Comparison of ENCODE assay signal across 12 mouse cellular contexts in the genomic region with DNA sequence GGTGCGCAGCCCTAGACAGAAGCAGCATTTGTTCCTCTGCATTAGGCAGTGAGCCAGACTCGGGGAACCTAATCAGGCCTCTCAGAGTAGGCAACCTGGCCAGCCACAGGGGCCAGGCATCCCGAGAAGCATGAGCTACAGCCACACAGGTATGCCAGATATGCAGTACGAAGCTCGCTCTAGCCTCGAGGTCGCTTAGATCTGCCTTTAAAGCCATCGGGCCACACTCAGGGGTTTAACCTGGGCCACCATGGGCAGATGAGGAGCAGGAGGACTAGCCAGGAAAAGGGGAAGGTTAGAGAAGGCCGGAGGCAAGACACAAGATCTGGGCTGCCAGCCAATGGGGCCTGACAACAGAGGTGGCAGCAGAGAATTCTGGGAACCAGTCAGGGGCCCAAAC. TPM values are rescaled to one million over a fixed set of nuclear protein-coding genes. Genes with fewer than 3 reads are reported as not detected.
DNase-seq lines count a peak whose midpoint lies in the region; ATAC-seq and TF ChIP-seq lines count a peak whose summit lies in the region.
"Had no signal": no experiment of that assay in that cellular context is flagged by ENCODE, and none has a peak within 500 bp of the region (broad histone marks: within the 10 kb centered on the region; RNA-seq: fewer than 3 reads in every experiment).

No protein-coding gene starts in this region.

- H3K79me2 ChIP-seq in heart, adult 2 months (replicated peaks; ENCODE audit: control insufficient read depth, insufficient read depth, low read length) = no peaks in the 10 kb centered on the region

- peaks cover 5% of the 10 kb centered on the region for H3K4me1 ChIP-seq in hindbrain, postnatal 0 days (ENCODE audit: insufficient read depth, low read length)
- H3K4me1 ChIP-seq in hindbrain, embryonic 11.5 days (replicated peaks; ENCODE audit: control insufficient read depth, insufficient read depth, low read length) = no peaks in the 10 kb centered on the region
- H3K4me1 ChIP-seq in heart, adult 2 months (ENCODE audit: control insufficient read depth, insufficient read depth, low read length) = peaks cover 17% of the 10 kb centered on the region

- no peak overlapping the region for H3K4me2 ChIP-seq in hindbrain, postnatal 0 days (ENCODE audit: low read depth, low read length)
- H3K4me2 ChIP-seq in hindbrain, embryonic 11.5 days (replicated peaks; ENCODE audit: low read depth, low read length) = no peak overlapping the region
- H3K4me2 ChIP-seq: lung, embryonic 15.5 days; neural tube, embryonic 15.5 days; stomach, embryonic 15.5 days had no signal

- H3K27me3 ChIP-seq in hindbrain, postnatal 0 days (ENCODE audit: insufficient read depth, low read length) = no peaks in the 10 kb centered on the region
- H3K27me3 ChIP-seq in hindbrain, embryonic 11.5 days (ENCODE audit: control insufficient read depth, insufficient read depth, low read length) = no peaks in the 10 kb centered on the region
- no peaks in the 10 kb centered on the region for H3K27me3 ChIP-seq in heart, adult 2 months (ENCODE audit: control insufficient read depth, insufficient read depth, low read length)
- H3K27me3 ChIP-seq: lung, embryonic 15.5 days; neural tube, embryonic 15.5 days; stomach, embryonic 15.5 days had no signal

- intact Hi-C loops in heart, adult 2 months (cut with DNase I) = no loop called here

- no peak overlapping the region for H3K4me3 ChIP-seq in hindbrain, postnatal 0 days (ENCODE audit: low read length)
- H3K4me3 ChIP-seq in hindbrain, embryonic 11.5 days (ENCODE audit: low read depth, low read length) = no peak overlapping the region
- H3K4me3 ChIP-seq in heart, adult 2 months = no peak overlapping the region
- H3K4me3 ChIP-seq: erythroblast, embryonic 14.5 days; lung, embryonic 15.5 days; neural tube, embryonic 15.5 days; stomach, embryonic 15.5 days had no signal

- no peak overlapping the region for H3K27ac ChIP-seq in hindbrain, postnatal 0 days
- no peak overlapping the region for H3K27ac ChIP-seq in hindbrain, embryonic 11.5 days (ENCODE audit: low read depth, low read length)
- peak overlapping the region; percentile 53 for H3K27ac ChIP-seq in heart, adult 2 months
- H3K27ac ChIP-seq: lung, embryonic 15.5 days; neural tube, embryonic 15.5 days; stomach, embryonic 15.5 days had no signal

- H3K9ac ChIP-seq in hindbrain, postnatal 0 days (replicated peaks; ENCODE audit: low read length) = no peak overlapping the region
- no peak overlapping the region for H3K9ac ChIP-seq in hindbrain, embryonic 11.5 days (ENCODE audit: low read depth, low read length)
- H3K9ac ChIP-seq in heart, adult 2 months (ENCODE audit: low read depth, low read length) = no peak overlapping the region
- H3K9ac ChIP-seq: lung, embryonic 15.5 days; neural tube, embryonic 15.5 days; stomach, embryonic 15.5 days had no signal

- TF ChIP-seq EP300 in heart, adult 2 months (IDR thresholded peaks at IDR 0.05; ENCODE audit: insufficient read depth, low read depth, low read length) = no peak

- no peaks in the 10 kb centered on the region for H3K9me3 ChIP-seq in hindbrain, postnatal 0 days (ENCODE audit: low read length)
- H3K9me3 ChIP-seq in hindbrain, embryonic 11.5 days (ENCODE audit: control insufficient read depth, low read length) = no peaks in the 10 kb centered on the region
- H3K9me3 ChIP-seq: lung, embryonic 15.5 days; neural tube, embryonic 15.5 days; stomach, embryonic 15.5 days had no signal

- no peak for TF ChIP-seq POLR2A in heart, adult 2 months (IDR thresholded peaks at IDR 0.05; ENCODE audit: insufficient read depth, low read depth, low read length)

- peak; percentile 26 for DNase-seq in hindbrain, postnatal 0 days (ENCODE audit: low spot score)
- DNase-seq in hindbrain, embryonic 11.5 days (ENCODE audit: low spot score) = no peak
- DNase-seq in cerebellum, adult 11 months = peak; percentile 59
- DNase-seq in heart, adult 2 months = peak; percentile 56 to 70
- DNase-seq in kidney, postnatal 36 days = peak; percentile 79 to 87
- no peak for DNase-seq in neural tube, embryonic 10.5 days (ENCODE audit: extremely low spot score, low spot score)
- DNase-seq in left cerebral cortex, adult 18-20 months (ENCODE audit: low spot score in 2 of 2) = no peak

- H3K36me3 ChIP-seq in hindbrain, postnatal 0 days (ENCODE audit: insufficient read depth, low read length) = peaks cover 5% of the 10 kb centered on the region
- 0 out of 2 replicates have a peak, but pooled peaks cover 2% of the 10 kb centered on the region for H3K36me3 ChIP-seq in hindbrain, embryonic 11.5 days (ENCODE audit: control insufficient read depth, insufficient read depth, low read length)
- H3K36me3 ChIP-seq in heart, adult 2 months (ENCODE audit: control insufficient read depth, insufficient read depth, low read length) = no peaks in the 10 kb centered on the region
- H3K36me3 ChIP-seq: neural tube, embryonic 15.5 days; stomach, embryonic 15.5 days had no signal

- no peak for TF ChIP-seq CTCF in hindbrain, postnatal 0 days (IDR thresholded peaks at IDR 0.05; ENCODE audit: low read depth)
- TF ChIP-seq CTCF in heart, adult 2 months (IDR thresholded peaks at IDR 0.05) = no peak

- 79% methylated on average over 9 of the region's 9 CpGs for WGBS in hindbrain, postnatal 0 days
- 91% methylated on average over 9 of the region's 9 CpGs for WGBS in hindbrain, embryonic 11.5 days
- 64% methylated on average over 9 of the region's 9 CpGs for WGBS in heart, adult 2 months

- no peak for ATAC-seq in hindbrain, postnatal 0 days
- ATAC-seq in hindbrain, embryonic 11.5 days (ENCODE audit: low FRiP score) = no peak
- ATAC-seq in megakaryocyte progenitor cell, adult 5-6 weeks (replicated peaks; ENCODE audit: poor library complexity) = no peak

RNA-seq across cellular contexts. Expression of a gene that starts 22.1 kb away (rescaled TPM):
- 94.1 and 98.6 TPM in 2 replicates for total RNA-seq in hindbrain, postnatal 0 days (2014; rRNA removed)
- polyA plus RNA-seq in hindbrain, postnatal 0 days (2015; fragmentation: Nextera tagmentation; extraction: Ambion mirVana) = 115 and 118 TPM in 2 replicates
- 132 and 163 TPM in 2 replicates for polyA plus RNA-seq in hindbrain, embryonic 11.5 days (2014; fragmentation: Nextera tagmentation; extraction: Ambion mirVana)
- 10 to 100 TPM; 59.8 to 70.1 TPM for total RNA-seq in heart, adult 2 months (2021)
- polyA plus RNA-seq in heart, adult 2 months (2012; rRNA removed) = 49.8 and 71.9 TPM in 2 replicates
- total RNA-seq in megakaryocyte progenitor cell, adult 5-6 weeks (2015) = 55.6 and 57.3 TPM in 2 replicates
- total RNA-seq in megakaryocyte progenitor cell, adult 5-6 weeks (2017) = 46.9 and 62.8 TPM in 2 replicates
- 10 to 100 TPM; 60.4 to 65.1 TPM for total RNA-seq in left cerebral cortex, adult 18-20 months (2021)

Comparison
In these comparisons a context has a peak if more than half of its experiments do, and no peak if none do; other contexts are left out.
1. DNase-seq: peak in hindbrain, postnatal 0 days (single experiment), cerebellum, adult 11 months (single experiment), heart, adult 2 months (2 of 2) and kidney, postnatal 36 days (2 of 2); none in hindbrain, embryonic 11.5 days (single experiment), neural tube, embryonic 10.5 days (single experiment) and left cerebral cortex, adult 18-20 months (0 of 2).